Mouse (Mus musculus) cortical plate, adult 2 months (tissue): ENCODE results near the gene Eef1e1.

ENCODE experiments used
- CTCF ChIP-seq: fragments of 200-500 bp; IDR thresholded peaks from 2 replicates; pipeline ENCODE4 v1.5.1; 2011; ENCODE audit warnings: mild to moderate bottlenecking, control low read depth, low read length; ENCODE audit not compliant: insufficient read depth; ENCODE audit errors: extremely low read depth
- POLR2A ChIP-seq: fragments of 200-500 bp; IDR thresholded peaks from 2 replicates; pipeline ENCODE4 v1.6.1; 2011; ENCODE audit warnings: mild to moderate bottlenecking, low read length, control low read depth; ENCODE audit not compliant: insufficient read depth; ENCODE audit errors: extremely low read depth

DNA sequence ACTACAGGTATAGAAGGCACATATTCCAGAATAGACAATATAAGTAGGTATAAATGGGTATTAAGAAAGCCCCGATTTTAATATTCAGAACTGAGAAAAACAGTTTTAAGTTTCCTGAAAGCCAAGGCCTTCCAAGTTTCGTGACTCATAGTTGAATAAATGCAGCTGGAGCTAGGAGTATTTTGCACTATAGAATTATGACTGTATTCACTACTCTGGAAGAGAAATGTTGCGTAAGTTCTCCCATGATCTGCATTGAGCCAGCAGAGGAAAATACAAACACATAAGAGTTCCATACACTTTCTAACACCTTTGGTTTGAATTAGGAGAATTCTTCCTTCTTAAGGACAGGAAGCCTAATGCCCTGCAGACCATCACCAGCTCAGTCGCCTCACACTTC lies 8.6 kb downstream of the Eef1e1 start:
- TF ChIP-seq CTCF (no peak), POLR2A (no peak)
